Mouse (Mus musculus): ENCODE measurements at regions not wholly inside any gene's neighbourhood (a gene's known extent, or its start where the extent isn't known, plus 50 kb on each side); places are given as distances from the start of the nearest gene placed in this dataset.

GRCm38 (mm10) chr13:38281712-38282111, 63.2 kb upstream of the Bmp6 start:
- 96% methylated on average over 5 of the region's 5 CpGs for WGBS
- Histone ChIP-seq H3K4me2 (replicated peaks) (no peak overlapping the region), H3K27ac (replicated peaks) (no peak overlapping the region)

GRCm38 (mm10) chr13:38287960-38288359, 56.9 kb upstream of the Bmp6 start:
- Histone ChIP-seq H3K4me1 (no peaks in the 10 kb centered on the region), H3K36me3 (no peaks in the 10 kb centered on the region), H3K9ac (replicated peaks) (no peak overlapping the region), H3K9me3 (no peaks in the 10 kb centered on the region), H3K4me2 (replicated peaks) (no peak overlapping the region), H3K27me3 (no peaks in the 10 kb centered on the region), H3K27ac (replicated peaks) (no peak overlapping the region), H3K4me3 (no peak overlapping the region)
- 95% methylated on average over 3 of the region's 3 CpGs for WGBS
- ATAC-seq (replicated peaks) = no peak

More at GRCm38 (mm10) chr13:38281712-38282111, 63.2 kb upstream of the Bmp6 start:
- Histone ChIP-seq H3K9me3 (no peaks in the 10 kb centered on the region), H3K9ac (replicated peaks) (no peak overlapping the region), H3K4me1 (no peaks in the 10 kb centered on the region), H3K27me3 (no peaks in the 10 kb centered on the region), H3K4me3 (no peak overlapping the region), H3K36me3 (no peaks in the 10 kb centered on the region)
- ATAC-seq (replicated peaks) = no peak

GRCm38 (mm10) chr13:38288572-38289440, 56.1 kb upstream of the Bmp6 start:
- Histone ChIP-seq H3K27me3 (no peaks in the 10 kb centered on the region), H3K4me3 (no peak overlapping the region), H3K9me3 (no peaks in the 10 kb centered on the region), H3K9ac (replicated peaks) (no peak overlapping the region), H3K4me2 (replicated peaks) (no peak overlapping the region), H3K27ac (replicated peaks) (no peak overlapping the region), H3K36me3 (no peaks in the 10 kb centered on the region), H3K4me1 (no peaks in the 10 kb centered on the region)
- WGBS = 79% methylated on average over 14 of the region's 14 CpGs
- ATAC-seq (replicated peaks) = no peak

- H3K4me2 ChIP-seq (replicated peaks) = peak overlapping the region; percentile 24; the same call in 1 of the 2 replicates
- no peak; the same call in 1 of the 2 replicates for ATAC-seq (replicated peaks)
- H3K27ac ChIP-seq (replicated peaks) = no peak overlapping the region
- 29% methylated on average over 20 of the region's 21 CpGs for WGBS
- no peaks in the 10 kb centered on the region for H3K4me1 ChIP-seq
- no peaks in the 10 kb centered on the region for H3K36me3 ChIP-seq
- H3K27me3 ChIP-seq = no peaks in the 10 kb centered on the region
- no peak overlapping the region for H3K9ac ChIP-seq (replicated peaks)
- H3K4me3 ChIP-seq = no peak overlapping the region
- H3K9me3 ChIP-seq = no peaks in the 10 kb centered on the region
Observed at GRCm38 (mm10) chr13:38290287-38290941, 54.5 kb upstream of the Bmp6 start.

GRCm38 (mm10) chr13:38291487-38291886, 53.4 kb upstream of the Bmp6 start:
- Histone ChIP-seq H3K27me3 (no peaks in the 10 kb centered on the region), H3K4me2 (replicated peaks) (no peak overlapping the region), H3K4me3 (no peak overlapping the region), H3K4me1 (no peaks in the 10 kb centered on the region), H3K9me3 (no peaks in the 10 kb centered on the region), H3K36me3 (no peaks in the 10 kb centered on the region), H3K9ac (replicated peaks) (no peak overlapping the region), H3K27ac (replicated peaks) (no peak overlapping the region)
- ATAC-seq (replicated peaks) = no peak
- 85% methylated on average over 4 of the region's 4 CpGs for WGBS
